Mouse (Mus musculus): ENCODE measurements at regions not wholly inside any gene's neighbourhood (a gene's known extent, or its start where the extent isn't known, plus 50 kb on each side); places are given as distances from the start of the nearest gene placed in this dataset.

DNA sequence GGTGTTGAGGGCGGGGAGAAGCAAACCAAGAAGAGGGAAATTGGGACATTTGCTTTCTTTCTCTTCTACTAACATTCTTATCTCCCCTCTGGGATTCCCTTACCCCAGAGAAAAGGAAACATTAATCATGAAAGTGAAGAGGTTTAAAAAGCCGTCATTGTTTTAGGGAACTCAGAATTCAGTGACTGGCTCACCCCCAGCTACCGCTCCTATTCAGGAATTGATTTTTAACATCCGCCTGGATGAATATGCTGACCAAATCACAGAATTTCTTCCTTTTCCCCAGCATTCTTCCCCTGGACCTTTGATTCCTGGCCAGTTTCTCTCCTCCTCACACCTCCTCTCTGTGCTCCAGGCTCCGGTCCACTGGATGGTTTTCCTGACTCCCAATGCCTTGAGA is 211.2 kb downstream of the Alg10b start:
- TF ChIP-seq CTCF (IDR thresholded peaks at IDR 0.05; ENCODE audit: low read depth, low read length) (no peak), POLR2A (IDR thresholded peaks at IDR 0.05; ENCODE audit: insufficient read depth, low read length) (no peak)

Data from ES-Bruce4 (cell line).